Mouse (Mus musculus): Measurements from ENCODE around the gene Nek5.
"Not testable (repeated sequence)": the region's sequence is repeated elsewhere in the genome, so short reads cannot be mapped to it uniquely, and the experiment has no call there.

Gene Nek5

GRCm38 (mm10) chr8:22124220-22125152, at the start of gene Nek5:
TSS of gene Nek5 (minus strand) at chr8:22125053.
- peak; percentile 9 for DNase-seq

GRCm38 (mm10) chr8:22169167-22169566, 44.3 kb upstream of the Nek5 start:
- DNase-seq: no peak

- DNase-seq: peak; percentile 86
These were observed 41.3 kb upstream of the Nek5 start, which contains the start of gene Nek3 for GRCm38 (mm10) chr8:22166080-22166603. TSS of gene Nek3 (minus strand) at chr8:22166435.

DNA sequence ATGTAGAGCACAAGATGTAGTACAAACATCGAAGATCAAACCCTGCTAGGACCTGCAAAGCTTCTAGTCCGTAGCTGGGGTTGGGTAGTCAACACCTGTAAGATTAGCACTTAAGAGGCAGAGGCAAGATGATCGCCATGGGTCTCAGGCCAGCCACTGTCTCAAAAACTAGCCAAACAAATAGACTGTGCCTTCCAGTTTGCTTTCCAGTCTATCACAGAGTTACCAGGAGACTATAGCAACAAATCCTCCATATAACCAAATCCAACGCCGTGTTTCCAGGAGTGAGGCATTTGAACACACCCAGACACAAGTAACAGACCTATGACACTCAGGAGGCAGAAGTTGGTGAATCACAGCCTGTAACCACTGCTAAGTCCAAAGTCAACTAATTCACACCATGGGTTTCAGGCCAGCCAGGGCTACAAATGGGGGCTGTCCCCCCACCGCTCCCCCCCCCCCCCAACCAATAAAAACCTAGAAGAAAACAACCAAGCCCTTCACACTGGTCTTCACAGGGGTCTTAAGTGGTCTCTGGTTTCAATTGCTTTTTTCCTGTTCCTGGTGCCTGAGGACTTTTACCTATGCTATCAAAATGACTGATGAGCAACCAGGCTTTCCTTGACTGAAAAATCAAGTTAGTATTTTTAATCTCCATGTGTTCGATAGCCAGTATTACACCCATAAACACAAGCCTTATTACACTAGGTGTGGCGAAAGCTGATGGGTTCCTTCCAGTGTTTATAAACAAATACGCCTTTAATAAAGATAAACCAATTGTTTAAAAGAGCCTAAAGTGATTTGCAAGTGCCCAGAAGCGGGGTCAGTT, 40.6 kb upstream of the Nek5 start:
- DNase-seq: no peak

DNA sequence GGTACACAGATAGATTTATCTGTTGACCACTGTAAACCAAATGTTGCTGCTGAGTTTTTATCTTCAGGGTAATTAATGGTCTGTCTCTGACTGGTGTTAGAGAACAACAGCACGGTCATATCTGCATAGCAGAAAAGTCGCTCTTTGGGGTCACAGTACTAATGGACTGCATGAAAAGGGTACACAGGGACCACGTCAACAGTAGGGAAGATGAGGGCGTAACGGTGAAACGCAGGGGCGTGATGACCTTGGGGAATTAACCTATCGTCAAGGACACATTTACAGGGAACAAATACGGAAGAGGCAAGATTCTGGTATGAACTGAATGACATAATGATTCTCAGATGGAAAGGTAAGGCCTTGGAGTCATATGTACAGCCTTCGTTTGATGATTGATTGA, 39.6 kb upstream of the Nek5 start:
- DNase-seq: no peak

DNA sequence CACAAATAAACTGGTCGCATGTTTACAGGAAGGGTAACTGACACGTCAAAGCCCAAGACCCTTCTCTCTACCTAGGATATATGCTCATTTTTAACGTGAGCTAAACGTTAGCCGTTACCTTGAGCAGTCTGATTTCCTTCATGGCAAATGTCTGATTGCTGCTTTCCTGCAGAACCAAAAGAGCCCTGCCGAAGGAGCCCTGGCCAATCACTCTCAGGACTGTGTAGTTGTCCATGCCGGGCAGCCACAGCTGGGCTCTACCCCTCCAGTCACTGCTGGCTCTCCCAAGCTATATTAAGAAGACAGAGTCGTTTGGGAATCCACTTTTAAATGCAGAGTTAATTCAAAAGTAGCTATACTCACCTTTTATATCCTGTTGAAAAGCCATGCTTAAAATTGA, 37.4 kb upstream of the Nek5 start:
- no peak for DNase-seq

DNA sequence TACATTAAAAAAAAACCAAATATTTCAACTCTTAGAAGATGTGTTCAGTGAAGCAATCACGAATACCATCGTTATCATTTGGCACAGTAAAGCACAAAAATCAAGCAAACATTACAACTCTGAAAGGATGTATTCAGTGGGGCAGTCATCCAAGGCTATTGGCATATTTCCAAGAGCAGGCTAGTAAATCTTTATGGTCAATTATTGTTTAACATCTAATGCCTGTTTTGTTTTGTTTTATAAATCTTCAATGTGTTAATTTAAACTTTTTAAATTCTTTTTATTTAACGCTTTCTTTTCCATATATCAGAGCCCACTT, 25.5 kb upstream of the Nek5 start:
- DNase-seq: no peak

DNA sequence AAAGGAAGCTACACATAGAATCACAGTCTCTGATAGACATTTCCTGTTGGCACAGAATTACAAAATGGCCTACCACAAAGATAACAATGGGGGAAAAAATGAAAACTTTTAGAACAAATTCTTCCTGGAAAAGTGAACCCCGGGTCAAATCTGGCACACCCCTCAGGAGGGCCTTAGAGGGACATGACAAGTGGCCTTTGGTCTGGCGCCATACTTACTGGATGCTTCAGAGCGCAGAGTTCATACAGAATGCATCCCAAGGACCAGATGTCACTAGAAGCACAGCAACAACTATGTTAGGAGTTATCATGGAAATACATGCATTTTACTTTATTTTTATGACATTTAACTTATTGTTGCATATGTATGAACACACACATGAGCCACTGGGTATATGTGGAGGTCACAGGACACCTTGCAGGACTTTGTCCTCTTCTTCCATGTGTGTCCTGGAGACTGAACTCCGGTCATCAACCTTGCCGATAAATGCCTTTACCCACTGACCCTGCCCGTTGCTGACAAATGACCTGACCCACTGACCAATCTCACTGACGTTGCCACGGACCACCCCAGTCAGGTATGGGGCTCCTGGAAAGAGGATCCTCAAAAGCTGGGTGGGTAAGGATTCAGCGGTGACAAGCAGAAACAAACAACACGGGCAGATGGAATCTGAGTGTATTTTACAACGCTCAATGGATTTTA, 24.9 kb upstream of the Nek5 start:
- DNase-seq: no peak

DNA sequence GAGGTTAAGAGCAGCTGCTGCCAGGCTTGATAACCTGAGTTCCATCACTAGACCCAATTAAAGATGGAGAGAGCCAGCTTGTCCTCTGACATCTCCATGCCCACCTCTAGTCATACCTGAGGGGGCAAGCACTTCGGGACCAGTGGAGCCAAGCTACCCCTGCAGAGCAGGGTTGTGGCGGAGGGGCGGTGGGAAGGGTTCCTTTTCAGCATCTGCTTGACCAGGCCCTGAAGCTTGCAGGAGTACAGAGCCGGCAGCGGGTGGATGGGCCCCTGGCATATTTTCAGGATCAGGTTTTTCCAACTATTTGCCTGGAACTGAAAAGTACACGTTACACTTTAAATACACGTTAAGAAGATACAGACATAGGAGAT, 23.5 kb upstream of the Nek5 start:
- no peak for DNase-seq

GRCm38 (mm10) chr8:22147706-22148366, 23.0 kb upstream of the Nek5 start:
- DNase-seq: no peak

DNA sequence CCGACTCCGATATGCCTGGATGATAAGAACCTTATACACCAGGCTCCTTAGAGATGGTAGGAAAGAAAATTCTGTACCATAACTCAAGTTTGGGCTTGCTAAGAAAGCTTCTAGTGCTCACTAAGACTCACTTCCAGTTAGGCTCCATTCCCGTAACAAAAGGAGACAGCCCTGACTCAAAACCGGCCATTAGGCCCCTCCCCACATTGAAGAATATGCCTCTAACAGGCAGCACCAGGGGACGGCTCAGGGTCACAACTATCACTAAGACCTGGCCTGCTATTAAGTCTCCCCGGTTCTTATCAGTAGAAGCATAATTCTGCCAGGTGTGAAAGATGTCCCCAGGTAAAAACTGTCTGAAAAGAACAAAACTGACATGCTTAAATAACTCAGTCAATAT, 21.0 kb upstream of the Nek5 start:
- DNase-seq: no peak

- DNase-seq: no peak
These were observed 19.1 kb upstream of the Nek5 start for GRCm38 (mm10) chr8:22143764-22144491.

- DNase-seq: no peak
These were observed 17.7 kb upstream of the Nek5 start for GRCm38 (mm10) chr8:22142592-22142991.

GRCm38 (mm10) chr8:22141836-22142385, 17.1 kb upstream of the Nek5 start:
- no peak for DNase-seq

GRCm38 (mm10) chr8:22136462-22136861, 11.6 kb upstream of the Nek5 start:
- DNase-seq: not testable (repeated sequence)

DNA sequence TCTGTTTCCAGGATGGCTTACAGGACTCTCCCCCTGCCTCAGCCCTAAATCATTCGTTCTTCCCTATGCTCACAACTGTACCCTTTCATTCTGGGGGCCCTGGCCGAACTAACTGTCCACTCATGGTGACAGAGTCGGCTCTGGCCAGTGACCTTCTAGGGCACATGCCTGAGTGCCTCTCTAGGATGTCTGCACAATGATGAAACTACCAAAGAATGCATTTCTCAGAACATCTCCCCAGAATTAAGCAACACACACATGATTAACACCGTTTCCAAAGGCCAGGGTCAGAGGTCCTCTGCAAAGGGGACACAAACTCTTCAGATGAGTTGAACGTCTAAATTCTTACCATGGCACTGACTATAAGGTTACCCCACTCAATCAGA, 9.9 kb upstream of the Nek5 start:
- no peak for DNase-seq

DNA sequence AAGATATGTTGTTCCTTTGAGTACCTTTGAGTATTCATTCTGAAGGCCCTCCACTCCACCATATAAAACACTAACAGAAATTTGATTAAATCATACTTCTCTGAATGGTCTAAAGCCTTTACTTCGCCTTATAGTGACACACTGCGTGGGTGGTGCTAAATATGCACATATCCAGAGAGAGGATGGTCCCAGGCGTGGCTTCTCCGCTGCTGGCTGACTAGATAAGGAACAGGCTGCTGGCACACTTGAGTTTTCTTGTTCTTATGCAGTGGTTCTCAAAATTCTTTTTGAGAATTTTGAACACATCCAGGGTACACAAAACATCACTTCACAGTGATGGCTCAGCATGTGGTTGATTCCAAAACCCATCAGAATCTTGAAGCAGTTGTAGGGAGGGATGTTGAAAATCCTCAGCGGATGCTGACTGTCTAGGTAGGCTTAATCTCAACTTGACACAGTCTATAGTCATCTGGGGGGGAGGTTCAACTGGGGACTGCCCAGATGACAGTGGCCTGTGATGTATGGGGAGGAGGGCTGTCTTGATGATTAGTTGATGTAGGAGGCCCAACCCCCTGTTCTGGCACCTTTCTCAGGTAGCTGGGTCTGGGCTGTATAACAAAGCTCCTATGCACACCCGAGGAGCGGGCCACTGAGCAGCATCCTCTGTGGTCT, 9.4 kb upstream of the Nek5 start:
- no peak for DNase-seq

GRCm38 (mm10) chr8:22132062-22132461, 7.2 kb upstream of the Nek5 start:
- no peak for DNase-seq

DNA sequence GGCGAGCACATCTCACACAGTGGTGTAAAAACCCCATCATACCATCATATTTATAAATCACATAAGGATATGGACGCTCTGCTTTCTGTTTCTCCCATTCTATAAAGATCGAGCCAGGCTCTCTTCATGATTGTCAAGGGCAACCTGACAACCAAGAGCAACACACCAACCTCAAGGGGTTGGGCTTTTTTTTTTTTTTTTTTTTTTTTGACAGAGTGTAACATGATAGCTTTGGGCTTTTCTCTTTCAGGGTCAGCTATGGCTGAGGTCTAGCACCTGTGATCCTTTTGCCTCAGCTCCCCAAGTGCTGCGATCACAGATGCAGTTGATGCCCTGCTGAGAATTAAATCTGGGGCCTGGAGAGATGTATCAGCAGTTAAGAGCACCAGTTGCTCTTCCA, 17.8 kb downstream of the Nek5 start:
- no peak for DNase-seq

DNA sequence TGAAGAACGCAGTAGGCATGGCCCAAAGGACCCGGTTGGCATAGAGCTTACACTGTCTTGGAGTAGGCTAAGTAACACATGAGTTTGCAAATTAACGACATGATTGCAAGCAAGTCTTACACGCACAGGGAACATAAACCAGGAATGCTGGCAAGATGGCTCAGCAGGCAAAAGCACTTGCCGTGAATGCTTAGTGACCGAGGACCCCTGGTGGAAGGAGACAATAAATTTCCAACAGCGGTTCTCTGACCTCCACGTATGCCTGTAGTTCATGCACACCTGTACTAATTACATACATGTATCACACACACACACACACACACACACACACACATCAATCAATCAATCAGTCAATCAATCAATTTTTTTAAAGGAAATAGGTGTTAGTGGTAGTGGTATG, 33.3 kb downstream of the Nek5 start:
- DNase-seq: peak; percentile 5

- no peak for DNase-seq
These were observed 35.6 kb downstream of the Nek5 start for GRCm38 (mm10) chr8:22089226-22089625.
